Mouse (Mus musculus) thymus, postnatal 10 days (tissue): Measurements from ENCODE around the gene Otub1.

Experiments
- DNase-seq, 2 experiments: peaks; one replicate each; pipeline ENCODE4 v3.0.0; 2021; ENCODE audit warnings: low spot score in 2 of 2

Otub1 gene

GRCm38 (mm10) chr19:7209907-7210646 lies 4.0 kb upstream of the Otub1 start:
- no peak for DNase-seq

DNA sequence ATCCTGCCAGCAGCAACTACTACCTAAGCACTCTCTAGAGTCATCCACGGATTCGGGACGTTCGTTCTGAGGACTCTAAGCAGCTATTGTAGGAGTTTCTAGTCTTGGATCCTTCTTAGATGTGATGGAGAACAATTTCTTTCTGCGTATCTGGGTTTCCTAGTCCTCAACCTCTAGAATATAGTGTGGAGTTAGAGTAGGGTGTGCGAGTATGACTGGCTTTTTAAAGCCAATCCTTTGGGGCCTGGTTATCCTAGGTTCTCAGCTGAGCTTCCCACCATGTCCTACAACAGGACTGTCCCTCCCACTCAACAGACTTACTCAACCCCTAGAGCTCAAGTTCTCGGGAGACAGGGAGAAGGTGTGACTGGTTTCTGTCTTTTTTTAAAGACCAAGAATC lies 790 bp downstream of the Otub1 start:
- DNase-seq: no peak

DNA sequence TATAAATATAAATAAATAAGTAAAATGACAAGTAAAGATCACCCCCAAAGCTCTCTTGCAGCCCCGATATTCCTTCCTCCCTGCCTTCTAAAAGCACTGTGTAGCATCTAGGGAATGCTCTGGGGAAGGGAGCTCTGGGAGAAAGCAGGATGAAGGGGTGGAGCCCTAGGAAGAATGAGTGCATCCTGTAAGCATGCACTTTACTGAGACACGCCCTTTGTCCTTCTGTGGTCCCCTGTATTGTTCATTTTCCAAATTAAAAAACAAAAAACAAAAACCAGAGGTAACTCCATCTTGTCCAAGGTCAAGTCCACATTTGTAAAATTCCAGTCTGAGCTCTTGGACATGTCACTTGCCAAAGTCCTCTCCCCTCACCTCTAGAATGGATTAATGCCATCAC lies 1.2 kb downstream of the Otub1 start:
- DNase-seq: no peak

GRCm38 (mm10) chr19:7200427-7200826 lies 5.7 kb downstream of the Otub1 start:
- DNase-seq: no peak

- DNase-seq: no peak
Measured at GRCm38 (mm10) chr19:7199089-7199488, 7.0 kb downstream of the Otub1 start.

GRCm38 (mm10) chr19:7197445-7197844 lies 8.7 kb downstream of the Otub1 start:
- no peak for DNase-seq

- DNase-seq: no peak
Measured at GRCm38 (mm10) chr19:7196741-7197270, 9.3 kb downstream of the Otub1 start.

- peak in 1 of 2 experiments; percentile 52 for DNase-seq
Measured at GRCm38 (mm10) chr19:7195900-7196728, 10.0 kb downstream of the Otub1 start.

DNA sequence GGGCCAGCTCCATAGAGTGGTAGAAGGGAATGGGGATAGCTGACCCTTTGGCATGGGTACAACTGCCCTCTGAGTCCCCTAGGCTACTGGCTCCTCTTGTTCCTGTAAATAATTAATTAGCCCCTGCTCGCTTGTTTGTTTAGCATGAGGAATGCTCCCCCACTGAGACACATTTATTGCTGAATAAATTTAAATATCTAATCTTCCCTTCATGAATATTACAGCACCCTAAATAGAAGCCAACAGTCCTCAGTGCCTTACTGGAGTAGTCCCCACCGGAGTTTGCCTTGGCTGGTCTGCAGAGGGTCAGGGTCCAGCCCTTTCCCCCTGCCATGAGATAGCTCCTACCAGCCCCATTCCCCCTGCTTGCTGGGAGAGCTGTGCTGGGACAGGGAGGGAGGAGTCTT lies 13.6 kb downstream of the Otub1 start:
- DNase-seq: no peak

- no peak for DNase-seq
Measured at GRCm38 (mm10) chr19:7191639-7192038, 14.5 kb downstream of the Otub1 start.

DNA sequence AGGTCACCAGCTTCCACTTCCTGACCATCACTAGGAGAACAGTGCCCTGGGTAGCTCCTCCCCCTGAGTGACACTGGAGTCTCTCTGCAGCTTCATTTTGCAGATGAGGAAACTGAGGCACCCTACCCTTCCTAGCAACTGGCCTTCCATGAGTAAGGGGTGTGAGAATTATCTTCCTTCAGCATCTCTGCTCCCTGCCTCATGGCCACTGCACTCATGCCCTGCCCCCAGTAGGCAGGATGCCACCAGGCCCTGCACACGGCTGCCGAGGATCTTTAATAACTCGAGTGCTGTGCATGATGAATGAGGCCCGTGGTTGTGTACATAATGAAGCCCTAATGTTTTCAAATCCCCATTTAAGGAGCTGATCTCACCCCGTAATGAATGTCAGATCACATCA lies 15.1 kb downstream of the Otub1 start:
- DNase-seq: no peak

- no peak for DNase-seq
Measured at GRCm38 (mm10) chr19:7189026-7189425, 17.1 kb downstream of the Otub1 start.

- DNase-seq: no peak
Measured at GRCm38 (mm10) chr19:7187157-7187556, 19.0 kb downstream of the Otub1 start.

- no peak for DNase-seq
Measured at GRCm38 (mm10) chr19:7185715-7186291, 20.3 kb downstream of the Otub1 start.

GRCm38 (mm10) chr19:7185059-7185458 lies 21.1 kb downstream of the Otub1 start:
- no peak for DNase-seq

DNA sequence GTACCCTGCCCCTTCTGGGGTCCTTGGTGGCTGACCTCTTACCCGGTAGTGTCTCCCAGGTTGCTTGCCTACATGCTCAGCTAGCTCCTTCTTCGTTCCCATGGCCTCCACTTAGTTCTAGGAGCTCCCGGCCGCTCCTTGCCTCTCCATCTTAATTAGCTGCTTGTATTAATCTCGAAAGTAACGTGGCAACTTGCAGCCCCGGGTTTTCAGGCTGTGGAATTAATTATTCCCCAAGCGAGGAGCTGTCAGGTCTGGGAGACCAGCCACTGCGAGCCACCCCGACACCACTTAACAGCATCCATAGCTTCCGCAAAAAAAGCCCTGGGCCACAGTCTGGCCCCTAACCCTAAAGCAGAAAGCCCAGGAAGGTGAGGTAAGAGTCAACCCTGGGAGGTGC lies 22.7 kb downstream of the Otub1 start:
- DNase-seq: no peak

DNA sequence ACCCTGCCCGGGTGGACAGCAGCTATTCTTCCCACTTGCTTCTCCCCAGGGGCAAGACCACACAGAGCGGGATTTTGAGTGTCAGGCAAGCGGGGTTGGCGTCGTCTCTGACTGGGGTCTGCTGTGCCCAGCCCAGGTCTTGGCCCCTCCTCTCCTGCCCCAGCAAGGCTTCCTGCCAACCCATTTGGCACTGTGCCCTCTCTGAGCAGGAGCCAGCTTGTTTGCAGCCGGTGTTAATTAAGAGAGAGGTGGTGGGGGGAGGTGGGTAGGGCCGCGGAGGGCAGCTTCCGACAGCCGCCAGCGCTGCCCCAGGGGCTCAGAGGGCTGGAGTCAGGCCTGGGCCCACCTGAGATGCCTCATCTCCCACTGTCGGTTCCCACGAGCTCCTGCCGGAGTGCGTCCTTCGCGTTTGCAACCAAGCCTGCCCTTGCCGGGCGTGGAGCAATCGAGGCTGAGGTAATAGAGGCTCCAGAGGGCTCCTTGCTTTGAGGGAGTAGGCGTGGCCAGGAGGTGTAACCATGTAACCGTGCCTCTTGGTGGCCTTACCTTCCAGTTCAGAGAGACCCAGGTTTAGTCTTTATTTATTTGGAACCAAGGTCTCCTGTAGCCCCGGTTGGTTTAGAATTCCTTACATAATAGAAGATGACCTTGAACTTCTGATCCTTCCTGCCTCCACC lies 23.7 kb downstream of the Otub1 start:
- peak in 1 of 2 experiments; percentile 44 for DNase-seq

DNA sequence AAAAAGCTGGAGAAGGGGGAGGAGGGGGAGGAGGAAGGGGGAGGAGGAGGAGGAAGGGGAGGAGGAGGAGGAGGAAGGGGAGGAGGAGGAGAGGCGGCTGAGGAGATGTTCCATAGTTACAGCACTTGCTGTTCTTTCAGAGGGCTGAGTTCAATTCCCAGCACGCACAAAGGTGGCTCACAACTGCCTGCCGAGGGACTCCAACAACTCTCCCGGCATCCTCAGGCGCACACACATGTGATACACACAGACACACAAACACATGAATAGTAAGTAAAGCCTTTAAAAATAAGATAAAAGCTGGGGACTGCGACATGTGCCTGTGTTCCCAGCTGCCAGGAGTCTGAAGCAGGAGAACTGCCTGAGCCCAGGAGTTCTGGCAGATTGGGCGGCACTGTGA lies 24.6 kb downstream of the Otub1 start:
- DNase-seq: no peak

- no peak for DNase-seq
Measured at GRCm38 (mm10) chr19:7180756-7181405, 25.2 kb downstream of the Otub1 start.

DNA sequence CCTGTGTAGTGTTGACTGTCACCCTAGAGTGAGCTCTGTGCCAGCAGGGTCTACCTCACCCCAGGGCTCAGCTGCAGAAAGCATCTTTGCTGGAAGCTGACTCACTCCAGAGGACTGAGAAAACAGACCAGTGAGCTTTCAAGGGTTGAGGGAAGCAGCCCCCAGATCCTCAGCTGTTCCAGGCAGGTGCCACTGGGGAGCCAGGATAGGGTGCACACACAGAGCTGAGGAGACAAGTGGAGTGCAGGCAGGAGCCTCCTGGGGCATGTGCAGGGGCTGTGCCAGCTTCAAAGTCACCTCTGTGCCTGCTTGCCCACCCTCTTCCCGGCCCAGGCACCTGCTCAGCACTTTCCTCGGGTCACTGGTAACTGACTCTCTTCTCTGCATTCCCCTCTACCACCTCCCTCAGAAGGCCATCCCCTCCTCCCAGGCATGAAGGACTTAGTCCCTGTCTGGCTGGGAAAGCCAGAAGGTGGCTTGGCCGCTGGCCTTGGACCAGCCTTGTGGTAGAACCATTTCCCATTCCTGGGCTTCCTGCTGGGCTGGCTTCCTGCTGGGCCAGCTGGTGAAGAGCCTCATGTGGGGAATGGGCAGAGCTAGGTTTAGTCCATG lies 27.2 kb downstream of the Otub1 start:
- no peak for DNase-seq
